Mouse (Mus musculus) forebrain, embryonic 12.5 days (tissue): ENCODE data around the gene 2510039O18Rik. TPM values are rescaled to one million over a fixed set of nuclear protein-coding genes. Genes with fewer than 3 reads are reported as not detected.

ENCODE experiments used
- ATAC-seq: fragments of 200-750 bp; cut with Nextera tagmentation; 2 replicates; pipeline ENCODE4 v1.8.0; 2017; ENCODE audit warnings: moderate TSS enrichment; ENCODE audit not compliant: low FRiP score
- H3K27ac ChIP-seq: fragments of 300-500 bp; sonication (generic); 2 replicates; pipeline ENCODE4 v1.5.1; 2016; ENCODE audit warnings: mild to moderate bottlenecking
- H3K27me3 ChIP-seq: fragments of 300-500 bp; sonication (generic); 2 replicates; pipeline ENCODE4 v1.6.1; 2016; ENCODE audit warnings: mild to moderate bottlenecking
- H3K36me3 ChIP-seq: fragments of 300-500 bp; sonication (generic); replicated peaks from 2 replicates; pipeline ENCODE4 v1.6.1; 2016; ENCODE audit warnings: mild to moderate bottlenecking
- H3K4me1 ChIP-seq: fragments of 300-500 bp; sonication (generic); 2 replicates; pipeline ENCODE4 v1.6.1; 2016
- H3K4me2 ChIP-seq: fragments of 300-500 bp; sonication (generic); 2 replicates; pipeline ENCODE4 v1.6.1; 2016; ENCODE audit warnings: mild to moderate bottlenecking, moderate library complexity
- H3K4me3 ChIP-seq: fragments of 300-500 bp; sonication (generic); replicated peaks from 2 replicates; pipeline ENCODE4 v1.5.1; 2016; ENCODE audit warnings: mild to moderate bottlenecking
- H3K9ac ChIP-seq: fragments of 300-500 bp; sonication (generic); 2 replicates; pipeline ENCODE4 v1.6.1; 2016; ENCODE audit warnings: mild to moderate bottlenecking
- H3K9me3 ChIP-seq: fragments of 300-500 bp; sonication (generic); 2 replicates; pipeline ENCODE4 v1.6.1; 2016
- WGBS: fragments of 180-500 bp; shearing (Covaris S2); methylation state at CpG from one replicate; pipeline ENCODE4 v1.1.7; 2016; 5-methylcytosine and 5-hydroxymethylcytosine counted together
- polyA plus RNA-seq: library from polyadenylated mRNA; unstranded; fragments of >200 nt; fragmentation: Nextera tagmentation; extraction: Ambion mirVana; gene quantifications from 2 replicates; pipeline ENCODE4 v1.2.1, GENCODE M21; 2016

The 2510039O18Rik gene
- polyA plus RNA-seq, 1 experiment from 2014 or later, result 16.3 TPM

DNA sequence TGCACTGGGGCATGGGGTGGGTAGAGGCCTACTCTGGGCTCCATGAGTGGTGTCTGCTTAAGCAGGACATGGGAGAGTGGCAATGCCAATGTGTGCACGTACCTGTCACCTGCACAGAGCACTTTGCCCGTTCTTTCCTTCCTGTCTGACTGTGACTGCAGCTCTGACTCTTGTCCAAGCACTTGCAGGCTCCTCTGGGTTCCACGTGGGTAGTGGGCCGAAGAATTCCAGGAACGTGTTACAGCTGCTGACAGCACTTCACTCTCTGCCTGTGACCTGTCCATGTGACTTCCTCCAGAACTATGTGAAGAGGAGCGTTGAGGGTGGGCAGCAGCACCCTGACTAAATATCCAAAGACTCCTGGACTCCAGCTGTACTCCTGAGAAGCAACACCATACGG lies 25.0 kb downstream of the 2510039O18Rik start:
- no peaks in the 10 kb centered on the region for H3K9me3 ChIP-seq
- H3K4me1 ChIP-seq, result no peaks in the 10 kb centered on the region
- 80% methylated on average over 7 of the region's 7 CpGs for WGBS
- H3K36me3 ChIP-seq, result no peaks in the 10 kb centered on the region
- no peak for ATAC-seq
- no peak overlapping the region for H3K4me3 ChIP-seq
- H3K9ac ChIP-seq, result no peak overlapping the region
- no peak overlapping the region for H3K4me2 ChIP-seq
- no peaks in the 10 kb centered on the region for H3K27me3 ChIP-seq
- no peak overlapping the region for H3K27ac ChIP-seq

DNA sequence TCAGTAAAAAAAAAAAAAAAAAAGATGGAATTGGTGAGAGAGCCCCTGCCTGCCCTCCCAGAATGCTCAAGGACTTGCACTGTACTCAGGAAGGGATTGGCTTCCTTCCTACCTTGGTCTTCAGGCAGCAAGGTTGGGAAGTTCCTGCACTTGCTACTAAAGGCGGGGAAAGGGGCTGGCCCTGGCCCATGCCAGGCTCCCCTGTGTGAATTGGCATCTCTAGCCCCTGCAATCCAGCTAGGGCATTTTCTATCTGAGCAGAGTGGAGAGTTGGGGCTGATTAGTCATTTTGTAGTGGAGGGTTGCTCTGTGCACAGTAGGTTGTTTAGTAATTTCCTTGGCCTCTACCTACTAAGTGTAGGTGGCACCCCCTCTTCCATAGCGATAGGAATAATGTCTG lies 28.1 kb downstream of the 2510039O18Rik start:
- H3K9me3 ChIP-seq, result no peaks in the 10 kb centered on the region
- H3K27ac ChIP-seq, result no peak overlapping the region
- WGBS, result 63% methylated on average over 2 of the region's 2 CpGs
- no peaks in the 10 kb centered on the region for H3K36me3 ChIP-seq
- H3K4me1 ChIP-seq, result no peaks in the 10 kb centered on the region
- no peaks in the 10 kb centered on the region for H3K27me3 ChIP-seq
- no peak overlapping the region for H3K9ac ChIP-seq
- H3K4me2 ChIP-seq, result no peak overlapping the region
- ATAC-seq, result no peak
- H3K4me3 ChIP-seq, result no peak overlapping the region

DNA sequence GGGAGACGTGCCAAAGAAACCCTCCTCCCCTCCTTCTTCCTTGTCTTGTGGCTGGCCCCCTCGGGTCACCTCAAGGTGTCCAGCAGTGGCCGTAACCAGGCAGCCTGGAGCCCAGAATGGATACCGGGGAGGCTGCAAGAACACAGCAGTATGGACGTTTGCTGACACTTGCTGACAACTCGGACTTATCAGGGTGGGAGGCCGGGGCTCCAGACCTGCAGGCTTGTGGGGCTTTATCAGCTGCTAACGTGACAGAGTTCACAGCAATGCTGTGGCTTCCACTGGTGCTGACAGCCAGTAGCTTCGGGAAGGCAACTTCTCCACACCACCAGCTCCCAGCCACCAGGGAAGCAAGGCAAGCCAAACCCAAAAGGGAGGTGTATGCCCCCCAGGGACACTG lies 28.6 kb downstream of the 2510039O18Rik start:
- no peak overlapping the region for H3K4me3 ChIP-seq
- H3K4me1 ChIP-seq, result no peaks in the 10 kb centered on the region
- ATAC-seq, result no peak
- no peak overlapping the region for H3K4me2 ChIP-seq
- no peak overlapping the region for H3K27ac ChIP-seq
- 67% methylated on average over 9 of the region's 9 CpGs for WGBS
- H3K9me3 ChIP-seq, result no peaks in the 10 kb centered on the region
- H3K9ac ChIP-seq, result no peak overlapping the region
- H3K27me3 ChIP-seq, result no peaks in the 10 kb centered on the region
- no peaks in the 10 kb centered on the region for H3K36me3 ChIP-seq

DNA sequence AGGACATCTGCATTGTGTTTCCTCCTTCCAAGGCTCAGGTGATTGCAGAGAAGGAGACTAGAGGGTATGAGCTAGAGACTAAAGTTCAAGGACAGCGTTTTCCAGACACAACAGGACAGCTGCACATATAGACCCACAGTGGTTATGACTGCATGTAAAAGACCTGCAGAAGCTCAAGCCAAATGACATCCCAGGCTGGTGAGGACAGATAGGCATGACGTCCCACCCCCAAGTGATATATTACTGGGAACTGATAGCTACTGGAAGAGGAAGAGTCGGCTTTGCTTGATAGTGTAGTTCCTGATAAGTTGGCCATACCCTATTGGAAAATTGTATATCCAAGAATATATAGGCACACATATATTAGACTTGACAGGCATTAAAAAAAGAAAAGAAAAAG lies 35.5 kb downstream of the 2510039O18Rik start:
- Histone ChIP-seq H3K36me3 (no peaks in the 10 kb centered on the region), H3K27ac (no peak overlapping the region), H3K4me3 (no peak overlapping the region), H3K9me3 (0 out of 2 replicates have a peak, but pooled peaks cover 5% of the 10 kb centered on the region), H3K27me3 (no peaks in the 10 kb centered on the region), H3K4me1 (no peaks in the 10 kb centered on the region), H3K4me2 (no peak overlapping the region), H3K9ac (no peak overlapping the region)
- no peak for ATAC-seq
- WGBS, result 80% methylated on average over 3 of the region's 3 CpGs

- ATAC-seq, result no peak
- Histone ChIP-seq H3K27me3 (no peaks in the 10 kb centered on the region), H3K27ac (no peak overlapping the region), H3K4me2 (no peak overlapping the region), H3K9me3 (0 out of 2 replicates have a peak, but pooled peaks cover 5% of the 10 kb centered on the region), H3K9ac (no peak overlapping the region), H3K4me1 (no peaks in the 10 kb centered on the region), H3K36me3 (no peaks in the 10 kb centered on the region), H3K4me3 (no peak overlapping the region)
- WGBS, result 84% methylated on average over 4 of the region's 4 CpGs
Observed at GRCm38 (mm10) chr4:147977726-147978125, 37.0 kb downstream of the 2510039O18Rik start.

GRCm38 (mm10) chr4:147978391-147978790 lies 37.7 kb downstream of the 2510039O18Rik start:
- Histone ChIP-seq H3K36me3 (no peaks in the 10 kb centered on the region), H3K4me1 (no peaks in the 10 kb centered on the region), H3K4me3 (no peak overlapping the region), H3K9me3 (0 out of 2 replicates have a peak, but pooled peaks cover 5% of the 10 kb centered on the region), H3K9ac (no peak overlapping the region), H3K4me2 (no peak overlapping the region), H3K27ac (no peak overlapping the region), H3K27me3 (no peaks in the 10 kb centered on the region)
- WGBS, result 92% methylated on average over 6 of the region's 6 CpGs
- no peak for ATAC-seq

- Histone ChIP-seq H3K4me3 (no peak overlapping the region), H3K4me2 (no peak overlapping the region), H3K4me1 (no peaks in the 10 kb centered on the region), H3K36me3 (no peaks in the 10 kb centered on the region), H3K27ac (no peak overlapping the region), H3K27me3 (no peaks in the 10 kb centered on the region), H3K9me3 (0 out of 2 replicates have a peak, but pooled peaks cover 5% of the 10 kb centered on the region), H3K9ac (no peak overlapping the region)
- no peak for ATAC-seq
- WGBS, result 79% methylated on average over 7 of the region's 7 CpGs
Observed at GRCm38 (mm10) chr4:147979441-147979860, 38.8 kb downstream of the 2510039O18Rik start.

DNA sequence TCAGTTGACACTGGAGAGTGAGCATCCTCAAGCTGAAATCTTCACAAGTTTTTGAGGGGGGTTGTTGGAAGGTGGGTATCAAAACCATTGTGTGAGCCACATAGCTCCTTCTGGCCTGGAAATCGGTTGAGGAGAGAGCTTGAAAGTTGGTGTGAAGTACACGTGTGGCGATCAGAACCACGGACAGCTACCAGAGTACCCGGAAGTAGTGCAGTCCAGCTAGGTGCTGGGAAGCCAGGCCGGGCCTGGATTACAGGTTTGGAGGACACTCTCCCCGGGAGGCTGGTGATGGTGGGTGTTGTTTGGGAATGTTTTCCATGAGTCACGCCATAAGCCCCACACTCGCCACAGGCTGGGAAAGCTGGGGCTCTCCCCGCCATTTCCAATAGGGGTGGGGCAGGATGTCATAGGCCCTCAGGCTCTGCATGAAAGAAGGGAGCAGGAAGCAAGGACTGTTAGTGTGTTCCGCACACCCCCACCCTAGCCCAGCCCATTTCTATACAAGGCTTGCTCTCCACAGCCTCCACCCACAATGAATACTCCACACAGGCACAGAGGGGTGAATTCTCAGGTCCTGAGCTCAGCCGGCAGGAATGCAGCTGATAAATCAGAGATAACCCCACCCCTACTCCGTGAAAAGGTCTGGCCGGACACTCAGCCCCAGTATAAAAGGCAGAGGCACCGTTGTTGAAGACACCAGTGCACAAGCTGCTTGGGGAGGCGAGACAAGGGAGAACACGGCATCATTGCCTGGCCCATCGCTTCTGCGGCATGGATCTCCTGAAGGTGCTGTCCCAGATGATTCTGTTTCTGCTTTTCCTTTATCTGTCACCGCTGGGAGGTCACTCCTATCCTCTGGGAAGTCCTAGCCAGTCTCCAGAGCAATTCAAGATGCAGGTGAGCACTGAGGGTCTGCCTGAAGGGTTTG lies 44.8 kb downstream of the 2510039O18Rik start, which contains the start of gene Nppb:
Gene Nppb, plus strand, starts transcription at position 584 of the 928 bp plus-strand sequence.
- Histone ChIP-seq H3K36me3 (no peaks in the 10 kb centered on the region), H3K4me2 (no peak within 1 kb of the TSS), H3K9me3 (no peaks in the 10 kb centered on the region), H3K4me3 (no peak within 1 kb of the TSS), H3K27me3 (no peaks in the 10 kb centered on the region), H3K4me1 (no peaks in the 10 kb centered on the region), H3K9ac (no peak within 1 kb of the TSS), H3K27ac (no peak within 1 kb of the TSS)
- no peak for ATAC-seq
- 36% methylated on average over 20 of the region's 20 CpGs for WGBS

DNA sequence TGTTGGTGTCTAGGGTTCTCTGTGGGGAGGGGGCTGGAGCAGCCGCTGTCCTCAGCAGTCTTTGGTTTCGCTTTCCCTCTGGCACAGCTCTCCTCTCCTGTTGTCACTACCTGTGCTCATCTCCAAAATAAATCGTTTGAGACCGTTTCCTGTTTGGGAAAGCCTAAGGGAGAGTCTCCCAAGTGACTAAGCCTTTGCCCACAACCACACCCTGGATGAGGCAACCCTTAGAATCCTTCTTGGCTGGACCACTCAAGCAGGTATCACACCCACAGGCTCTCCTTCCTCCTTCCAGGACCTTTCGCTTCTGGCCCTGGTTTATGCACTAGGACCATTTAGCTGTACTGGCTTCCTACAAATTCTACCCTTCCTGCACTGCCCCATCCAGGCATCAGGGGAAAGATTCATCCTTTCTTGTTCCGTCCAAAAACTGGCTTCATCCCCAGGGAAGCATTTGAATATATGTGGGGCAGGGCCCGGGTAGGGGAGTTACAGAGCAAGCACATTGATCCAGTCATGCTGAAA lies 52.9 kb downstream of the 2510039O18Rik start:
- ATAC-seq, result no peak
- WGBS, result 78% methylated on average over 7 of the region's 7 CpGs
- Histone ChIP-seq H3K4me1 (no peaks in the 10 kb centered on the region), H3K9ac (no peak overlapping the region), H3K27ac (no peak overlapping the region), H3K4me3 (no peak overlapping the region), H3K9me3 (no peaks in the 10 kb centered on the region), H3K36me3 (no peaks in the 10 kb centered on the region), H3K27me3 (no peaks in the 10 kb centered on the region), H3K4me2 (no peak overlapping the region)

GRCm38 (mm10) chr4:147995311-147995710 lies 54.6 kb downstream of the 2510039O18Rik start:
- Histone ChIP-seq H3K4me3 (no peak overlapping the region), H3K4me2 (no peak overlapping the region), H3K4me1 (peaks cover 3% of the 10 kb centered on the region; the same call in 1 of the 2 replicates), H3K9ac (no peak overlapping the region), H3K9me3 (no peaks in the 10 kb centered on the region), H3K27me3 (no peaks in the 10 kb centered on the region), H3K27ac (no peak overlapping the region), H3K36me3 (no peaks in the 10 kb centered on the region)
- no peak for ATAC-seq
- WGBS, result 88% methylated on average over 3 of the region's 3 CpGs
